Mouse (Mus musculus): ENCODE results near the gene Gm13199.

Gm13199 gene

GRCm38 (mm10) chr2:5862834-5863233 lies at the start of gene Gm13199:
Gene Gm13199, minus strand, starts transcription at chr2:5862934.
- DNase-seq = no peak

GRCm38 (mm10) chr2:5911282-5911965 lies 48.7 kb upstream of the Gm13199 start:
- no peak for DNase-seq

GRCm38 (mm10) chr2:5906625-5907024 lies 43.9 kb upstream of the Gm13199 start:
- peak; percentile 76 for DNase-seq

GRCm38 (mm10) chr2:5906092-5906491 lies 43.4 kb upstream of the Gm13199 start:
- no peak for DNase-seq

- peak; percentile 26 for DNase-seq
Measured at GRCm38 (mm10) chr2:5900145-5900544, 37.4 kb upstream of the Gm13199 start.

- DNase-seq = peak; percentile 100
Measured at GRCm38 (mm10) chr2:5894843-5895570, 32.3 kb upstream of the Gm13199 start, which contains the start of gene Sec61a2. Gene Sec61a2, minus strand, starts transcription at chr2:5895432.

- no peak for DNase-seq
Measured at GRCm38 (mm10) chr2:5894296-5894695, 31.6 kb upstream of the Gm13199 start.

GRCm38 (mm10) chr2:5889412-5889811 lies 26.7 kb upstream of the Gm13199 start:
- DNase-seq = no peak

GRCm38 (mm10) chr2:5888865-5889264 lies 26.1 kb upstream of the Gm13199 start:
- DNase-seq = no peak

- DNase-seq = no peak
Measured at GRCm38 (mm10) chr2:5877446-5877845, 14.7 kb upstream of the Gm13199 start.

- DNase-seq = no peak
Measured at GRCm38 (mm10) chr2:5869746-5870145, 7.0 kb upstream of the Gm13199 start.

GRCm38 (mm10) chr2:5867681-5868080 lies 4.9 kb upstream of the Gm13199 start:
- DNase-seq = no peak

- no peak for DNase-seq
Measured at GRCm38 (mm10) chr2:5851866-5852265, 10.9 kb downstream of the Gm13199 start.

GRCm38 (mm10) chr2:5851116-5851515 lies 11.6 kb downstream of the Gm13199 start:
- no peak for DNase-seq

GRCm38 (mm10) chr2:5845826-5846225 lies 16.9 kb downstream of the Gm13199 start:
- DNase-seq = no peak

GRCm38 (mm10) chr2:5844873-5845631 lies 17.7 kb downstream of the Gm13199 start, which contains the start of the genes Nudt5 and Cdc123:
Gene Nudt5, plus strand, starts transcription at chr2:5845019.
Gene Cdc123, minus strand, starts transcription at chr2:5845164.
- peak; percentile 86 for DNase-seq

- no peak for DNase-seq
Measured at GRCm38 (mm10) chr2:5844181-5844872, 18.4 kb downstream of the Gm13199 start.

GRCm38 (mm10) chr2:5840815-5841214 lies 21.9 kb downstream of the Gm13199 start:
- DNase-seq = no peak

- no peak for DNase-seq
Measured at GRCm38 (mm10) chr2:5825265-5825913, 37.3 kb downstream of the Gm13199 start.

- no peak for DNase-seq
Measured at GRCm38 (mm10) chr2:5824685-5825084, 38.0 kb downstream of the Gm13199 start.

GRCm38 (mm10) chr2:5824213-5824612 lies 38.5 kb downstream of the Gm13199 start:
- no peak for DNase-seq

GRCm38 (mm10) chr2:5822449-5822848 lies 40.3 kb downstream of the Gm13199 start:
- no peak for DNase-seq
